Mouse (Mus musculus): ENCODE measurements around the gene Cdkn2b. TPM values are rescaled to one million over a fixed set of nuclear protein-coding genes. Genes with fewer than 3 reads are reported as not detected.

The Cdkn2b gene
- polyA plus RNA-seq, 1 experiment = not detected

DNA sequence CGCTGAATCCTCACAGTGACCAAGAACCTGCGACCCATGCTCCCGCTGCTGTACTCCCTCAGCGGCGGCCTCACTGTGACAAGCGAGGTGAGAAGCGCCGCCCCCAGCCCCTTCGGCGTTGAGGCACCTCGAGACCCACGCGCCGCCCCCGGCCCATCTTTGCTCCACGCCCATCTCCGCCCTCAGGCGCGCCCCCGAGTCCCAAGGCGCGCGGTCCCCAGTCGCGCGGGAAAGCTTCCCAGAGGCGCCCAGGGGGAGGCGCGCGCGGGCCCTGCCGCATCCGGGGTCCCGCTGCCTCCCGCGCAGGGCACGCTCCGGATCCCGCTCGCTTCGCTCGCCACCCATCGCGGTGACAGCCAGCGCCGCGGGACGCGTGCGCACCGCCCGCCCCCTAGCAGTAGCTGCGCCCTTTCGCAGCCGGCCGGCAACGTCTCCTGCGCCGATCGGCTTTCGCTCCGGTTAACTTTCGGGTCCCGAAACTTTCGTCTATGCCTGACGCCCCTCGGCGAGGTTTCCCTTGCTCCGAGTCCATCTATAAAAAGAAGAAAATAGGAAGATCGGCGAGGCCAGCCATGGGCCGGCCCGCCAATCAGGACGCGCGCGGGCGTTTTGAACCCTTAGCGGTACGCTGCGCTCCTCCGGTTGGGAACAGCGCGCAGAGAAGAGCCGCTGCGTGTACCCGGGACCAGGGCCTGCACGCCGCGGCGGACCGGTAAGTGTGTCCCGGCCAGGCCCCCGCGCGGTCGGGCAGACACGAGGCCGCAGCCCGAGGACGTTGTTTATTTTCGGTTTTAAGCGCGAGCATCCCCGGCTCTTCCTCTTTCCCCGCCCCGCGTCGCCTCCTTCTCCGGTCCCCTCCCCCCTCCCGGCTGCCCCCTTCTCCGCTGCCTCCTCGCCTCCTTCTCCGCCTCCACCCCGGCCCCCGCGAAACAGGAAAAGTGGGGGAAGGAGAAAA is 16.1 kb downstream of the Cdkn2b start, which contains the start of gene Cdkn2a:
TSS of gene Cdkn2a (minus strand) at position 168 of the 955 bp plus-strand sequence.
- TF ChIP-seq TAL1 (IDR thresholded peaks at IDR 0.05; ENCODE audit: low read length) = no peak
- TF ChIP-seq GATA1 (IDR thresholded peaks at IDR 0.05; ENCODE audit: low read length) = no peak
- Histone ChIP-seq H3K9me3 (ENCODE audit: control insufficient read depth, low read length) (no peaks in the 10 kb centered on the region), H3K4me1 (ENCODE audit: control insufficient read depth) (peaks cover 2% of the 10 kb centered on the region; the same call in 1 of the 2 replicates), H3K4me3 (replicated peaks) (peak within 1 kb of the TSS; percentile 52), H3K27me3 (ENCODE audit: control insufficient read depth) (peaks cover 96% of the 10 kb centered on the region), H3K36me3 (ENCODE audit: control insufficient read depth) (no peaks in the 10 kb centered on the region)

- Histone ChIP-seq H3K27me3 (ENCODE audit: control insufficient read depth) (peaks cover 96% of the 10 kb centered on the region), H3K4me3 (replicated peaks) (no peak overlapping the region), H3K9me3 (ENCODE audit: control insufficient read depth, low read length) (no peaks in the 10 kb centered on the region), H3K4me1 (ENCODE audit: control insufficient read depth) (peaks cover 2% of the 10 kb centered on the region; the same call in 1 of the 2 replicates), H3K36me3 (ENCODE audit: control insufficient read depth) (no peaks in the 10 kb centered on the region)
- TF ChIP-seq TAL1 (IDR thresholded peaks at IDR 0.05; ENCODE audit: low read length) = no peak
- TF ChIP-seq GATA1 (IDR thresholded peaks at IDR 0.05; ENCODE audit: low read length) = no peak
These were observed 16.8 kb downstream of the Cdkn2b start for GRCm38 (mm10) chr4:89294091-89294485.

DNA sequence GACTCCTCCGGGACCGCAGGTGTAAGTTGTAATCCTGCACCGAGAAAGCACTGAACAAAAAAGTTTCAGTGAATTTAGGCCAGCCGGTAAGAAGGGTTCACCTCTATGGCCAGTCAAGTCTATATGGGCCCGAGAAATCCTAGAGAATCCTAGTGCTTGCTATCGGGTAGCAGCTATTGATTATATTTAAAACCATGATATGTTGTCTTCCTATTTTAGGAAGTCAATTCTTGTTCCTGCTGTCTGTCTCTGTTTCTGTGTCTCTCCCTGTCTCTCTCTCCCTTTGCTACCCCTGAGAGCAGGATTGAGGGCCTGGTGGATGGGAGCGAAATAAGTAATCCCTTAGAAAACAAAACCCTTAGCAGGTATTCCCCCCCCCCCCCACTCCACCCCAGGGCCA is 17.3 kb downstream of the Cdkn2b start:
- no peaks in the 10 kb centered on the region for H3K9me3 ChIP-seq (ENCODE audit: control insufficient read depth, low read length)
- H3K36me3 ChIP-seq (ENCODE audit: control insufficient read depth) = no peaks in the 10 kb centered on the region
- H3K4me1 ChIP-seq (ENCODE audit: control insufficient read depth) = peaks cover 2% of the 10 kb centered on the region; the same call in 1 of the 2 replicates
- H3K27me3 ChIP-seq (ENCODE audit: control insufficient read depth) = peaks cover 100% of the 10 kb centered on the region
- TF ChIP-seq TAL1 (IDR thresholded peaks at IDR 0.05; ENCODE audit: low read length) (no peak), GATA1 (IDR thresholded peaks at IDR 0.05; ENCODE audit: low read length) (no peak)
- no peak overlapping the region for H3K4me3 ChIP-seq (replicated peaks)

DNA sequence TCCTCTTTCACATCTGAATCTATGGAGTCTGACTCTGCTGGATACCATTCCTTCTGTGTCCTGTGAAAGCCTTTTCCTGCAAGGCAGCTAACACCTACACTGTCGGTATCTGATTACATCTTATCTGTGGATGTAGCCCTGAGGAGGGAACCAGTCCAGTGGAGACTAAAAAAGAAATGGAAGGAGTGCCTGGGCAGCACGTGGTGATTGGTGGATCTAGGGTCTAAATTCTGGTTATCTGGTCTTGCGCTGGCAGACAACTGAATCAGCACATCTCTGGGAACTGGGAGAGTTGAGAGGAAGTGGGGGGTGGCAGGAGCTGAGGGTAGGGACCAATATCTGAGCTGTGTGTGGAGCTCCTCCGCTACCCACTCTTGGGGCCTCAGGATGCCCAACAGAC is 21.8 kb downstream of the Cdkn2b start:
- H3K9me3 ChIP-seq (ENCODE audit: control insufficient read depth, low read length) = peaks cover 4% of the 10 kb centered on the region; the same call in 1 of the 2 replicates
- TF ChIP-seq TAL1 (IDR thresholded peaks at IDR 0.05; ENCODE audit: low read length) (no peak), GATA1 (IDR thresholded peaks at IDR 0.05; ENCODE audit: low read length) (no peak)
- H3K27me3 ChIP-seq (ENCODE audit: control insufficient read depth) = peaks cover 65% of the 10 kb centered on the region
- H3K4me3 ChIP-seq (replicated peaks) = no peak overlapping the region
- H3K4me1 ChIP-seq (ENCODE audit: control insufficient read depth) = no peaks in the 10 kb centered on the region
- no peaks in the 10 kb centered on the region for H3K36me3 ChIP-seq (ENCODE audit: control insufficient read depth)

- Histone ChIP-seq H3K4me1 (ENCODE audit: control insufficient read depth) (no peaks in the 10 kb centered on the region), H3K36me3 (ENCODE audit: control insufficient read depth) (no peaks in the 10 kb centered on the region), H3K9me3 (ENCODE audit: control insufficient read depth, low read length) (peaks cover 4% of the 10 kb centered on the region; the same call in 1 of the 2 replicates), H3K4me3 (replicated peaks) (no peak overlapping the region), H3K27me3 (ENCODE audit: control insufficient read depth) (peaks cover 61% of the 10 kb centered on the region)
- TF ChIP-seq GATA1 (IDR thresholded peaks at IDR 0.05; ENCODE audit: low read length) = no peak
- TF ChIP-seq TAL1 (IDR thresholded peaks at IDR 0.05; ENCODE audit: low read length) = no peak
These were observed 24.3 kb downstream of the Cdkn2b start for GRCm38 (mm10) chr4:89286566-89286965.

DNA sequence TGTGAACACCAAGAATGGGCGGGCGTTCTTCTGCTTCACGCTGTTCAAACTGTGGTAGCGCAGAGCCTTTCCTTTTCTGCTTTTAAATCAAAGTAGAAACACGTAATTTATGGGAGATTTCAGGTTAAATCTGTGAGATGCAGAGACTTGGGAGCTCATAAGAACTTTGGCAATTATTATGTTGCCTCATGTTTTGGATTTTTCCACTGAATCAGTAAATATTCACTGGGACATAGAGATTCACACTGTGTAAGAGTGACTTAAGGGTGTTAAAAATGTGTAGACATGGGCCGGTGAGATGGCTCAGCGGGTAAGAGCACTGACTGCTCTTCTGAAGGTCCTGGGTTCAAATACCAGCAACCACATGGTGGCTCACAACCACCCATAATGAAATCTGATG is 25.2 kb downstream of the Cdkn2b start:
- Histone ChIP-seq H3K36me3 (ENCODE audit: control insufficient read depth) (no peaks in the 10 kb centered on the region), H3K27me3 (ENCODE audit: control insufficient read depth) (peaks cover 59% of the 10 kb centered on the region), H3K9me3 (ENCODE audit: control insufficient read depth, low read length) (peaks cover 4% of the 10 kb centered on the region; the same call in 1 of the 2 replicates), H3K4me1 (ENCODE audit: control insufficient read depth) (no peaks in the 10 kb centered on the region), H3K4me3 (replicated peaks) (no peak overlapping the region)
- TF ChIP-seq GATA1 (IDR thresholded peaks at IDR 0.05; ENCODE audit: low read length) (no peak), TAL1 (IDR thresholded peaks at IDR 0.05; ENCODE audit: low read length) (no peak)

DNA sequence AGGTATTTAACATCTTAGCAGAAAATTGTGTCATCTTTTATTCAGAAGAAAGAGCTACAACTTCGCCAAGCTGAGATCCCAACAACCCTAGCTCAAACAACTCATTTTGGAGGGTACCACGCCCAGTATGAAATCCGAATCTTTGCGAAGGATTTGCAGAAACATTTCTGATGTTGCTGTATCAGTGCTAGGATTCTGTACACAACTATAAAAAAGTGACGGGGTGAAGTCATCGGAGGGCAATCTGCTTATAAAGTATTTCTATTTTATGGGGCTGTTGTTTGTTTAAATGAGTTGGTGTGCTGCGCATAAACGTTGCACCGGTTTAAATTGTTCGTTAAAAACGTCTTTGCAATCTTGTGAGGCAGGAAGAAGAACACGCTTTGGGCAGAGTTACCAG is 28.2 kb downstream of the Cdkn2b start:
- H3K36me3 ChIP-seq (ENCODE audit: control insufficient read depth) = no peaks in the 10 kb centered on the region
- peaks cover 62% of the 10 kb centered on the region for H3K27me3 ChIP-seq (ENCODE audit: control insufficient read depth)
- no peaks in the 10 kb centered on the region for H3K4me1 ChIP-seq (ENCODE audit: control insufficient read depth)
- peaks cover 4% of the 10 kb centered on the region; the same call in 1 of the 2 replicates for H3K9me3 ChIP-seq (ENCODE audit: control insufficient read depth, low read length)
- TF ChIP-seq TAL1 (IDR thresholded peaks at IDR 0.05; ENCODE audit: low read length) (no peak), GATA1 (IDR thresholded peaks at IDR 0.05; ENCODE audit: low read length) (no peak)
- H3K4me3 ChIP-seq (replicated peaks) = no peak overlapping the region

DNA sequence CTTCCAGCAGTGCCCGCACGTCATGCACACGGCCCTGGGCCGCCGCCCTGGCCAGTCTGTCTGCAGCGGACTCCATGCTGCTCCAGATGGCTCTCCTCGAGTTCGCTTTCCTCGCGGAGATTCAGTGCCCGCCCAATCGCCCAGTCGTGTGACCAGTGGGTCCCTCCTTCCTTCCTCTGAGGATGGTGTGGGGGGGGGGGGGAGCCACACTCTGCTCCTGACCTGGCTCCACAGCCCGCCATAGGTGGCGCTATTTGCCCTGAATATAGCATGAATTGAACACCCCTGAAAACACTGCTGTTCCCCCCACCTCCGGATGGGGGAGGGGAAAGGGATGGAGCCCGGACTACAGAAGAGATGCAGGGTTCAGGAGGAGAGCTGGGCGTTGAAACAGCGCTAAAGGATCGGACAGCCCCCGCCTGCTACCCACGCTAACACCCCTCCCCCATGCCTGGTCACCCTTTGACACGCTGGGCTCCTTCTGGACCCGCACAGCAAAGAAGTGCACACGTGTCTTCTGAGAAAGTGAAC is 28.7 kb downstream of the Cdkn2b start:
- Histone ChIP-seq H3K27me3 (ENCODE audit: control insufficient read depth) (peaks cover 67% of the 10 kb centered on the region), H3K4me3 (replicated peaks) (no peak overlapping the region), H3K4me1 (ENCODE audit: control insufficient read depth) (no peaks in the 10 kb centered on the region), H3K9me3 (ENCODE audit: control insufficient read depth, low read length) (peaks cover 4% of the 10 kb centered on the region; the same call in 1 of the 2 replicates), H3K36me3 (ENCODE audit: control insufficient read depth) (no peaks in the 10 kb centered on the region)
- no peak for TF ChIP-seq TAL1 (IDR thresholded peaks at IDR 0.05; ENCODE audit: low read length)

- peaks cover 74% of the 10 kb centered on the region for H3K27me3 ChIP-seq (ENCODE audit: control insufficient read depth)
- H3K36me3 ChIP-seq (ENCODE audit: control insufficient read depth) = no peaks in the 10 kb centered on the region
These were observed 29.6 kb downstream of the Cdkn2b start for GRCm38 (mm10) chr4:89281236-89281635.

More at GRCm38 (mm10) chr4:89281236-89281635, 29.6 kb downstream of the Cdkn2b start:
- Histone ChIP-seq H3K4me3 (replicated peaks) (no peak overlapping the region), H3K4me1 (ENCODE audit: control insufficient read depth) (no peaks in the 10 kb centered on the region), H3K9me3 (ENCODE audit: control insufficient read depth, low read length) (peaks cover 6% of the 10 kb centered on the region; the same call in 1 of the 2 replicates)
- no peak for TF ChIP-seq GATA1 (IDR thresholded peaks at IDR 0.05; ENCODE audit: low read length)
- no peak for TF ChIP-seq TAL1 (IDR thresholded peaks at IDR 0.05; ENCODE audit: low read length)
